Mouse (Mus musculus) liver, postnatal 0 days (tissue): ENCODE data around the gene Tefm. TPM values are rescaled to one million over a fixed set of nuclear protein-coding genes. Genes with fewer than 3 reads are reported as not detected.

ENCODE experiments used
- ATAC-seq: fragments of 200-750 bp; cut with Nextera tagmentation; 2 replicates; pipeline ENCODE4 v1.8.0; 2017; ENCODE audit warnings: mild to moderate bottlenecking, moderate library complexity
- DNase-seq: peaks from one replicate; pipeline ENCODE4 v3.0.0-alpha.2; 2016
- H3K27ac ChIP-seq: fragments of 300-500 bp; sonication (generic); 2 replicates; pipeline ENCODE4 v1.5.1; 2014; ENCODE audit warnings: antibody characterized with exemption, moderate library complexity, mild to moderate bottlenecking, low read depth
- H3K27me3 ChIP-seq: fragments of 300-500 bp; sonication (generic); 2 replicates; pipeline ENCODE4 v1.6.1; 2014; ENCODE audit warnings: low read length, control low read depth, mixed read lengths; ENCODE audit not compliant: insufficient read depth
- H3K36me3 ChIP-seq: fragments of 300-500 bp; sonication (generic); replicated peaks from 2 replicates; pipeline ENCODE4 v1.6.1; 2014; ENCODE audit warnings: mild to moderate bottlenecking, control low read depth, low read length, moderate library complexity, mixed read lengths; ENCODE audit not compliant: insufficient read depth
- H3K4me1 ChIP-seq: fragments of 300-500 bp; sonication (generic); 2 replicates; pipeline ENCODE4 v1.6.1; 2014; ENCODE audit warnings: antibody characterized with exemption, mild to moderate bottlenecking, control low read depth; ENCODE audit not compliant: insufficient read depth
- H3K4me2 ChIP-seq: fragments of 300-500 bp; sonication (generic); 2 replicates; pipeline ENCODE4 v1.6.1; 2014; ENCODE audit warnings: low read depth, mild to moderate bottlenecking, low read length, moderate library complexity, mixed read lengths
- H3K4me3 ChIP-seq: fragments of 300-500 bp; sonication (generic); 2 replicates; pipeline ENCODE4 v1.5.1; 2014; ENCODE audit warnings: low read depth, low read length
- H3K9ac ChIP-seq: fragments of 300-500 bp; sonication (generic); replicated peaks from 2 replicates; pipeline ENCODE4 v1.6.1; 2014; ENCODE audit warnings: mild to moderate bottlenecking, moderate library complexity
- H3K9me3 ChIP-seq: fragments of 300-500 bp; sonication (generic); 2 replicates; pipeline ENCODE4 v1.6.1; 2016; ENCODE audit warnings: mild to moderate bottlenecking, control low read depth, low read length, mixed read lengths
- CTCF ChIP-seq: sonication (generic); IDR thresholded peaks from 2 replicates; pipeline ENCODE4 v1.5.1; 2016; ENCODE audit warnings: antibody characterized with exemption, low read depth
- EP300 ChIP-seq: IDR thresholded peaks from 2 replicates; pipeline ENCODE4 v1.6.1; 2016; ENCODE audit warnings: antibody characterized with exemption, low read depth, mild to moderate bottlenecking
- WGBS: fragments of 180-500 bp; shearing (Covaris S2); extraction: QIAGEN DNeasy Blood & Tissue Kit; methylation state at CpG from one replicate; pipeline ENCODE4 v1.1.7; 2014; ENCODE audit not compliant: insufficient replicate concordance; 5-methylcytosine and 5-hydroxymethylcytosine counted together
- polyA plus RNA-seq: library from polyadenylated mRNA; unstranded; fragments of >200 nt; fragmentation: Nextera tagmentation; extraction: Ambion mirVana; gene quantifications from 2 replicates; pipeline ENCODE4 v1.2.1, GENCODE M21; 2015

Tefm gene
- polyA plus RNA-seq, 1 experiment from 2014 or later: 17.1 TPM

- Histone ChIP-seq H3K4me1 (no peaks in the 10 kb centered on the region), H3K36me3 (peaks cover 48% of the 10 kb centered on the region), H3K27me3 (no peaks in the 10 kb centered on the region), H3K27ac (no peak overlapping the region), H3K4me3 (no peak overlapping the region), H3K9me3 (no peaks in the 10 kb centered on the region), H3K4me2 (no peak overlapping the region), H3K9ac (no peak overlapping the region)
- no peak for ATAC-seq
- TF ChIP-seq EP300: no peak
- DNase-seq: no peak
- WGBS: 72% methylated on average over 3 of the region's 3 CpGs
Measured at GRCm38 (mm10) chr11:80098444-80099056, 43.4 kb downstream of the Tefm start.

- peak overlapping the region; percentile 96 for H3K9ac ChIP-seq
- no peak for ATAC-seq
- peaks cover 16% of the 10 kb centered on the region; the same call in 1 of the 2 replicates for H3K4me1 ChIP-seq
- peaks cover 14% of the 10 kb centered on the region for H3K36me3 ChIP-seq
- DNase-seq: no peak
- H3K27me3 ChIP-seq: no peaks in the 10 kb centered on the region
- H3K9me3 ChIP-seq: no peaks in the 10 kb centered on the region
- H3K4me3 ChIP-seq: peak overlapping the region; percentile 93
- H3K27ac ChIP-seq: no peak overlapping the region
- TF ChIP-seq EP300: no peak
- no peak for TF ChIP-seq CTCF
- H3K4me2 ChIP-seq: peak overlapping the region; percentile 83
- 39% methylated on average over 3 of the region's 3 CpGs for WGBS
Measured at GRCm38 (mm10) chr11:80090555-80091164, 51.3 kb downstream of the Tefm start.

GRCm38 (mm10) chr11:80089817-80090214 lies 52.2 kb downstream of the Tefm start:
- ATAC-seq (no peak), DNase-seq (no peak)
- H3K9me3 ChIP-seq: no peaks in the 10 kb centered on the region
- H3K4me3 ChIP-seq: peak overlapping the region; percentile 93
- peak overlapping the region; percentile 96 for H3K9ac ChIP-seq
- peak overlapping the region; percentile 83 for H3K4me2 ChIP-seq
- peaks cover 6% of the 10 kb centered on the region; the same call in 1 of the 2 replicates for H3K36me3 ChIP-seq
- 0% methylated on average over 14 of the region's 14 CpGs for WGBS
- H3K4me1 ChIP-seq: peaks cover 21% of the 10 kb centered on the region
- TF ChIP-seq CTCF (no peak), EP300 (no peak)
- H3K27me3 ChIP-seq: no peaks in the 10 kb centered on the region
- H3K27ac ChIP-seq: peak overlapping the region; percentile 78

GRCm38 (mm10) chr11:80088917-80089816 lies 52.8 kb downstream of the Tefm start, which contains the start of gene Atad5:
Gene Atad5 (plus strand): TSS chr11:80089400.
- TF ChIP-seq CTCF (no peak), EP300 (peak; percentile 71)
- peak; percentile 92 for DNase-seq
- no peaks in the 10 kb centered on the region for H3K27me3 ChIP-seq
- no peaks in the 10 kb centered on the region; the same call in 1 of the 2 replicates for H3K36me3 ChIP-seq
- peak within 1 kb of the TSS; percentile 96 for H3K9ac ChIP-seq
- peak within 1 kb of the TSS; percentile 83 for H3K4me2 ChIP-seq
- peak within 1 kb of the TSS; percentile 78 for H3K27ac ChIP-seq
- H3K4me3 ChIP-seq: peak within 1 kb of the TSS; percentile 93
- ATAC-seq: peak; percentile 82
- H3K4me1 ChIP-seq: peaks cover 21% of the 10 kb centered on the region
- no peaks in the 10 kb centered on the region for H3K9me3 ChIP-seq
- WGBS: 3% methylated on average over 57 of the region's 57 CpGs

- WGBS: 15% methylated on average over 5 of the region's 5 CpGs
- H3K9me3 ChIP-seq: no peaks in the 10 kb centered on the region
- H3K27ac ChIP-seq: no peak overlapping the region
- H3K4me3 ChIP-seq: no peak overlapping the region
- peak; percentile 76 for ATAC-seq
- TF ChIP-seq EP300 (no peak), CTCF (peak; percentile 97)
- no peak overlapping the region for H3K9ac ChIP-seq
- H3K36me3 ChIP-seq: no peaks in the 10 kb centered on the region
- H3K4me1 ChIP-seq: peaks cover 19% of the 10 kb centered on the region
- no peaks in the 10 kb centered on the region for H3K27me3 ChIP-seq
- no peak overlapping the region for H3K4me2 ChIP-seq
- peak; percentile 93 for DNase-seq
Measured at GRCm38 (mm10) chr11:80086844-80087243, 55.1 kb downstream of the Tefm start.

Other genes with a start within 250 kb of the Tefm start
- gene Utp6, start 179.8 kb downstream of the Tefm start, polyA plus RNA-seq: 15.1 and 15.9 TPM in 2 replicates
- 10.7 and 11.2 TPM in 2 replicates for gene Suz12, start 149.1 kb downstream of the Tefm start, polyA plus RNA-seq
- gene Crlf3, start 61.2 kb downstream of the Tefm start, polyA plus RNA-seq: 45.7 and 47.8 TPM in 2 replicates
- 3.7 and 4.9 TPM in 2 replicates for gene Atad5, start 52.8 kb downstream of the Tefm start, polyA plus RNA-seq
- gene Adap2, start 11.9 kb upstream of the Tefm start, polyA plus RNA-seq: 10.8 and 12.1 TPM in 2 replicates
- 6.8 and 7.7 TPM in 2 replicates for gene Rnf135, start 41.7 kb upstream of the Tefm start, polyA plus RNA-seq
- gene Rhot1, start 66.8 kb upstream of the Tefm start, polyA plus RNA-seq: 22.7 and 24.6 TPM in 2 replicates
- 0.05 and 0.12 TPM in 2 replicates for gene Rhbdl3, start 158.7 kb upstream of the Tefm start, polyA plus RNA-seq
- gene 5730455P16Rik, start 235.9 kb upstream of the Tefm start, polyA plus RNA-seq: 6.2 and 6.6 TPM in 2 replicates
- 68.9 and 71.6 TPM in 2 replicates for gene Zfp207, start 241.1 kb upstream of the Tefm start, polyA plus RNA-seq